In genomic region chr1:131721989-131722388, GRCm38 (mm10) we compare ENCODE assay signal across 22 mouse cellular contexts. TPM values are rescaled to one million over a fixed set of nuclear protein-coding genes. Genes with fewer than 3 reads are reported as not detected.
"Had no signal": no experiment of that assay in that cellular context is flagged by ENCODE, and none has a peak within 500 bp of the region (broad histone marks: within the 10 kb centered on the region; RNA-seq: fewer than 3 reads in every experiment).

No protein-coding gene starts in this region.

- H3K4me2 ChIP-seq: liver, embryonic 15.5 days; lung, embryonic 15.5 days; midbrain, embryonic 12.5 days; neural tube, embryonic 12.5 days; stomach, embryonic 15.5 days had no signal

- H3K36me3 ChIP-seq: liver, embryonic 15.5 days; lung, embryonic 15.5 days; midbrain, embryonic 12.5 days; neural tube, embryonic 12.5 days; stomach, embryonic 15.5 days had no signal

- ATAC-seq: liver, postnatal 0 days; lung, postnatal 0 days; midbrain, embryonic 16.5 days had no signal

- H3K9me3 ChIP-seq: liver, embryonic 15.5 days; lung, embryonic 15.5 days; megakaryocyte, embryonic 14.5 days; midbrain, embryonic 12.5 days; neural tube, embryonic 12.5 days; stomach, embryonic 15.5 days had no signal

- H3K27me3 ChIP-seq: liver, embryonic 15.5 days; lung, embryonic 15.5 days; midbrain, embryonic 12.5 days; neural tube, embryonic 12.5 days; stomach, embryonic 15.5 days had no signal

- H3K4me1 ChIP-seq: liver, embryonic 15.5 days; lung, embryonic 15.5 days; neural tube, embryonic 12.5 days; stomach, embryonic 15.5 days had no signal

- DNase-seq: liver, postnatal 0 days; lung, adult 2 months; lung, postnatal 14 days; lung, postnatal 36 days; midbrain, embryonic 14.5 days; right cerebral cortex, postnatal 14 days; thymus, adult 2 months; thymus, postnatal 25 days; thymus, postnatal 4 days had no signal

- H3K27ac ChIP-seq: liver, embryonic 15.5 days; lung, embryonic 15.5 days; macrophage; midbrain, embryonic 12.5 days; neural tube, embryonic 12.5 days; stomach, embryonic 15.5 days; stomach, postnatal 0 days had no signal

- H3K4me3 ChIP-seq: liver, embryonic 15.5 days; lung, embryonic 15.5 days; megakaryocyte, embryonic 14.5 days; midbrain, embryonic 12.5 days; neural tube, embryonic 12.5 days; stomach, embryonic 15.5 days had no signal

- H3K9ac ChIP-seq: liver, embryonic 15.5 days; liver, postnatal 0 days; lung, embryonic 15.5 days; midbrain, embryonic 12.5 days; neural tube, embryonic 12.5 days; stomach, embryonic 15.5 days had no signal

RNA-seq across cellular contexts. Expression of gene Slc26a9, which starts 21.8 kb away (rescaled TPM):
- total RNA-seq: monocyte, adult 5-6 weeks; neutrophil, adult 5-6 weeks had no signal
- polyA plus RNA-seq: liver, embryonic 15.5 days; liver, postnatal 0 days; macrophage; midbrain, embryonic 12.5 days; neural tube, embryonic 12.5 days; urinary bladder, adult 2 months had no signal
